Mouse (Mus musculus) lung, embryonic 14.5 days (tissue): ENCODE results near the gene Zdhhc22. TPM values are rescaled to one million over a fixed set of nuclear protein-coding genes. Genes with fewer than 3 reads are reported as not detected.
A peak's percentile ranks its signal among the peaks of the same experiment; 100 is the strongest.

Experiments
- ATAC-seq: fragments of 200-750 bp; cut with Nextera tagmentation; 2 replicates; pipeline ENCODE4 v1.8.0; 2017; ENCODE audit warnings: mild to moderate bottlenecking, moderate TSS enrichment, moderate library complexity; ENCODE audit not compliant: insufficient read depth
- DNase-seq: peaks from one replicate; pipeline ENCODE4 v3.0.0-alpha.2; 2015
- H3K27ac ChIP-seq: fragments of 300-500 bp; sonication (generic); 2 replicates; pipeline ENCODE4 v1.5.1; 2014; ENCODE audit warnings: low read depth, mild to moderate bottlenecking, moderate library complexity
- H3K27me3 ChIP-seq: fragments of 300-500 bp; sonication (generic); 2 replicates; pipeline ENCODE4 v1.6.1; 2014; ENCODE audit warnings: low read length, control low read depth; ENCODE audit not compliant: insufficient read depth
- H3K36me3 ChIP-seq: fragments of 300-500 bp; sonication (generic); 2 replicates; pipeline ENCODE4 v1.6.1; 2014; ENCODE audit warnings: control low read depth; ENCODE audit not compliant: insufficient read depth
- H3K4me1 ChIP-seq: fragments of 300-500 bp; sonication (generic); 2 replicates; pipeline ENCODE4 v1.6.1; 2014; ENCODE audit warnings: antibody characterized with exemption, control low read depth; ENCODE audit not compliant: insufficient read depth
- H3K4me2 ChIP-seq: fragments of 300-500 bp; sonication (generic); 2 replicates; pipeline ENCODE4 v1.6.1; 2014; ENCODE audit warnings: mild to moderate bottlenecking
- H3K4me3 ChIP-seq: fragments of 300-500 bp; sonication (generic); 2 replicates; pipeline ENCODE4 v1.5.1; 2014; ENCODE audit warnings: low read depth, low read length
- H3K9ac ChIP-seq: fragments of 300-500 bp; sonication (generic); 2 replicates; pipeline ENCODE4 v1.6.1; 2014
- H3K9me3 ChIP-seq: fragments of 300-500 bp; sonication (generic); 2 replicates; pipeline ENCODE4 v1.6.1; 2016; ENCODE audit warnings: low read depth, low read length, control low read depth
- CTCF ChIP-seq: IDR thresholded peaks from 2 replicates; pipeline ENCODE4 v1.5.1; 2016; ENCODE audit warnings: antibody characterized with exemption, low read depth
- WGBS: fragments of 180-500 bp; shearing (Covaris S2); extraction: QIAGEN DNeasy Blood & Tissue Kit; methylation state at CpG from one replicate; pipeline ENCODE4 v1.1.7; 2014; 5-methylcytosine and 5-hydroxymethylcytosine counted together
- polyA plus RNA-seq: library from polyadenylated mRNA; unstranded; fragments of >200 nt; fragmentation: Nextera tagmentation; extraction: Ambion mirVana; gene quantifications from 2 replicates; pipeline ENCODE4 v1.2.1, GENCODE M21; 2014

Gene Zdhhc22
- polyA plus RNA-seq, 1 experiment from 2014 or later, result not detected

GRCm38 (mm10) chr12:86973706-86974105, 16.5 kb downstream of the Zdhhc22 start:
- WGBS, result 29% methylated on average over 8 of the region's 8 CpGs

DNA sequence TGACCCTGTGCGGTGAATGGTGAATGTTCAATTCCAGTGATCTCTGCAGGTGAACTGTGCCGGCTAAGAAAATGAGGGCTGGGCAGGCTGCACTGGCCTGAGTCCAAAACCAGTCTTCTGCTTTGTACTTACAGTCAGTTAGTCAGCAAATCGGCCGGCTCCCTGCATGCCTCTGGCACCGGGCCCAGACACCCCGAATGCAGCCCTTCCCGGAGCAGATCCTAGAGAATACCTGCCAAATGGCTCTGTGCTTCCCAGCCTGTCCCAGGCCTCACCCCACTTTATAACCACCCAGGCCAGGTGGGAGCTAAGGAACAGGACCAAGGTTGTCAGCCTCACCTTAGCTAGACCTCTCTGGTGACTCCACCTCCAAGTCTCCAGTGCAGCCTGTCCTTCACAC, 17.0 kb downstream of the Zdhhc22 start:
- Histone ChIP-seq H3K4me2 (no peak overlapping the region), H3K27ac (peak overlapping the region; percentile 67; the same call in 1 of the 2 replicates), H3K9ac (peak overlapping the region; percentile 13; the same call in 1 of the 2 replicates), H3K36me3 (no peaks in the 10 kb centered on the region), H3K9me3 (no peaks in the 10 kb centered on the region), H3K4me1 (peaks cover 15% of the 10 kb centered on the region), H3K4me3 (no peak overlapping the region), H3K27me3 (no peaks in the 10 kb centered on the region)
- peak; percentile 87 for DNase-seq
- peak; percentile 57 for ATAC-seq
- TF ChIP-seq CTCF, result no peak
- WGBS, result 10% methylated on average over 7 of the region's 7 CpGs

More at GRCm38 (mm10) chr12:86973706-86974105, 16.5 kb downstream of the Zdhhc22 start:
- no peak overlapping the region for H3K27ac ChIP-seq
- H3K9ac ChIP-seq, result peak overlapping the region; percentile 15; the same call in 1 of the 2 replicates
- ATAC-seq, result no peak
- no peak for DNase-seq
- H3K36me3 ChIP-seq, result no peaks in the 10 kb centered on the region
- H3K27me3 ChIP-seq, result no peaks in the 10 kb centered on the region
- no peak overlapping the region for H3K4me3 ChIP-seq
- no peak for TF ChIP-seq CTCF
- H3K4me2 ChIP-seq, result no peak overlapping the region
- H3K9me3 ChIP-seq, result no peaks in the 10 kb centered on the region
- peaks cover 15% of the 10 kb centered on the region for H3K4me1 ChIP-seq

DNA sequence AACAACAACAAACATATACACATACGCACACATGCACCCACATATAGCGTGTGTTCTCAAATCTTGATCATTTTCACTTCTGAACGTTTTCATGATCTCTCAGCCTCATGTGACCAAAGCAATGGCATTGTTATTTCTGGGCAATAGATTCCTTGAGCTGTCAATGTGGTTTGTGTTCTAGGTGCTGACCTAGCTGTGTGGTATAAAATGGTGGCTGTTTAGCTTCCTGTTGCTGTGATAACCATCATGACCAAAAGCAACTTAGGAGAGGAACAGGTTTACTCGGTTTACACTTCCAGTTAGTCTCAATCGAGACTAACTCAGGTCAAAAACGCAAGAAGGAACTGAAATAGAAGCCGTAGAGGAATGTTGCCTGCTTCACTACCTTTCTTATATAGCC, 19.1 kb downstream of the Zdhhc22 start:
- no peak overlapping the region for H3K27ac ChIP-seq
- no peak overlapping the region for H3K4me3 ChIP-seq
- H3K27me3 ChIP-seq, result no peaks in the 10 kb centered on the region
- H3K4me1 ChIP-seq, result peaks cover 15% of the 10 kb centered on the region
- no peak overlapping the region for H3K9ac ChIP-seq
- no peaks in the 10 kb centered on the region for H3K36me3 ChIP-seq
- no peak for DNase-seq
- WGBS, result 87% methylated on average over 7 of the region's 7 CpGs
- no peak for TF ChIP-seq CTCF
- H3K4me2 ChIP-seq, result no peak overlapping the region
- no peaks in the 10 kb centered on the region for H3K9me3 ChIP-seq
- no peak for ATAC-seq

- Histone ChIP-seq H3K27ac (no peak overlapping the region), H3K9me3 (no peaks in the 10 kb centered on the region), H3K4me3 (no peak overlapping the region), H3K9ac (no peak overlapping the region; the same call in 1 of the 2 replicates), H3K4me1 (peaks cover 5% of the 10 kb centered on the region), H3K4me2 (no peak overlapping the region), H3K36me3 (peaks cover 6% of the 10 kb centered on the region; the same call in 1 of the 2 replicates), H3K27me3 (no peaks in the 10 kb centered on the region)
- TF ChIP-seq CTCF, result no peak
- no peak for ATAC-seq
- DNase-seq, result no peak
- WGBS, result 61% methylated on average over 3 of the region's 3 CpGs
These were observed 21.0 kb downstream of the Zdhhc22 start for GRCm38 (mm10) chr12:86969220-86969601.

DNA sequence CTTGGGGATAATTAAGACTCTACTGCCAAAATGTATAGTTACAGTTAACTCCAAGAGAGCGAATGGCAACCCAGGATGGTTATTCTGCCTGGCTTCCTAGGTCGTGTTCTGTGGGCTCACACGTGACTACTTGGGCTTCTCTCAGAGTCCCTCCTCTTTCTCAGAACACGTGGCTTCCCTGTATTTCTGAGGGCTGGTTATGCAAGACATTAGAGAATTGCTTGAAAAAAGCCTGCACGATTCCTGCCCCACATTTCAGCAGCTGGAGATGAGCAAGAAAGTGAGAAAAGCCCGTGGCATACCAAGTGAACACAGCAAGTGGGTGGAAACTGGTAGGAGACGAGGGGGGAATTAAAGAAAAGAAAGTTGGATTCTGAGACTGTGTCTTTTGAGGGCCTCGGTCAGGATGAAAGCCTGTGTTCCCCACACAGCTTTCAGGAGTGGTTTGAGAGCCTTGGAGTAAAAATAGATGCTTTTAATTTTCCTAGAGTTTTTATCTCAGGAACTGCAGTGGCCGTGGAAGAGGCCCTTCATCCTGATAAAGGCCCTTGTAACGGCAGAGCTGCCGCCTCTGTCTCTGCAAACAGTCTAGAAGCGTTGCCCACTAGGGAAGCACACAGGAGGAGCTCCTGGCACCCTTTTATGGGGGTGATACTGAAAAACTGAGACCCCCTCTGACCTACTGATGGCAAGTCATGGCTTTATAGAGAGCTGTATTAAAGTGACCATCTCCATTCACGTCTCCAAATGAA, 21.6 kb downstream of the Zdhhc22 start:
- DNase-seq, result no peak

GRCm38 (mm10) chr12:86965237-86965799, 24.9 kb downstream of the Zdhhc22 start:
- Histone ChIP-seq H3K9ac (no peak overlapping the region), H3K4me3 (no peak overlapping the region), H3K4me2 (no peak overlapping the region), H3K27me3 (no peaks in the 10 kb centered on the region), H3K27ac (no peak overlapping the region), H3K9me3 (no peaks in the 10 kb centered on the region), H3K4me1 (no peaks in the 10 kb centered on the region), H3K36me3 (peaks cover 41% of the 10 kb centered on the region)
- no peak for TF ChIP-seq CTCF
- no peak for ATAC-seq
- DNase-seq, result no peak
- WGBS, result 81% methylated on average over 4 of the region's 4 CpGs

More for the DNA sequence above, 21.6 kb downstream of the Zdhhc22 start:
- 52% methylated on average over 13 of the region's 13 CpGs for WGBS
- no peak for TF ChIP-seq CTCF
- Histone ChIP-seq H3K27ac (0 out of 2 replicates have a peak overlapping the region, but pooled peaks have one; percentile 12), H3K9me3 (no peaks in the 10 kb centered on the region), H3K4me1 (peaks cover 2% of the 10 kb centered on the region; the same call in 1 of the 2 replicates), H3K4me2 (no peak overlapping the region), H3K9ac (no peak overlapping the region; the same call in 1 of the 2 replicates), H3K27me3 (no peaks in the 10 kb centered on the region), H3K4me3 (no peak overlapping the region), H3K36me3 (peaks cover 9% of the 10 kb centered on the region; the same call in 1 of the 2 replicates)
- ATAC-seq, result no peak
